Mouse (Mus musculus) limb, embryonic 11.5 days (tissue): ENCODE measurements around the gene Kcnc3. TPM values are rescaled to one million over a fixed set of nuclear protein-coding genes. Genes with fewer than 3 reads are reported as not detected.

Experiments
- ATAC-seq: fragments of 200-750 bp; cut with Nextera tagmentation; 2 replicates; pipeline ENCODE4 v1.8.0; 2017; ENCODE audit warnings: low read depth; ENCODE audit not compliant: insufficient number of reproducible peaks, low FRiP score, low TSS enrichment
- DNase-seq: peaks from one replicate; pipeline ENCODE4 v3.0.0-alpha.2; 2015; ENCODE audit warnings: low spot score
- H3K27ac ChIP-seq: fragments of 300-500 bp; sonication (generic); replicated peaks from 2 replicates; pipeline ENCODE4 v1.5.1; 2014; ENCODE audit warnings: low read depth, mild to moderate bottlenecking, low read length
- H3K27me3 ChIP-seq: fragments of 300-500 bp; sonication (generic); 2 replicates; pipeline ENCODE4 v1.6.1; 2014; ENCODE audit warnings: mild to moderate bottlenecking, low read length, mixed read lengths; ENCODE audit not compliant: control insufficient read depth, insufficient read depth
- H3K36me3 ChIP-seq: fragments of 300-500 bp; sonication (generic); 2 replicates; pipeline ENCODE4 v1.6.1; 2014; ENCODE audit warnings: mild to moderate bottlenecking, low read length, moderate library complexity, mixed read lengths; ENCODE audit not compliant: control insufficient read depth, insufficient read depth
- H3K4me1 ChIP-seq: fragments of 300-500 bp; sonication (generic); 2 replicates; pipeline ENCODE4 v1.6.1; 2014; ENCODE audit warnings: low read length, mixed read lengths; ENCODE audit not compliant: control insufficient read depth, insufficient read depth
- H3K4me2 ChIP-seq: fragments of 300-500 bp; sonication (generic); 2 replicates; pipeline ENCODE4 v1.6.1; 2014; ENCODE audit warnings: low read depth, mild to moderate bottlenecking, moderate library complexity; ENCODE audit not compliant: severe bottlenecking
- H3K4me3 ChIP-seq: fragments of 300-500 bp; sonication (generic); 2 replicates; pipeline ENCODE4 v1.5.1; 2014; ENCODE audit warnings: low read depth, low read length
- H3K9ac ChIP-seq: fragments of 300-500 bp; sonication (generic); 2 replicates; pipeline ENCODE4 v1.6.1; 2014; ENCODE audit warnings: mild to moderate bottlenecking, low read length
- H3K9me3 ChIP-seq: fragments of 300-500 bp; sonication (generic); 2 replicates; pipeline ENCODE4 v1.6.1; 2016; ENCODE audit warnings: low read length; ENCODE audit not compliant: control insufficient read depth
- WGBS: fragments of 180-500 bp; shearing (Covaris S2); extraction: QIAGEN DNeasy Blood & Tissue Kit; methylation state at CpG from one replicate; pipeline ENCODE4 v1.1.7; 2014; 5-methylcytosine and 5-hydroxymethylcytosine counted together
- polyA plus RNA-seq: library from polyadenylated mRNA; unstranded; fragments of >200 nt; fragmentation: Nextera tagmentation; extraction: Ambion mirVana; gene quantifications from 2 replicates; pipeline ENCODE4 v1.2.1, GENCODE M21; 2014

Gene Kcnc3
- 0.31 and 0.36 TPM in 2 replicates for polyA plus RNA-seq

GRCm38 (mm10) chr7:44590402-44591347 lies at the start of gene Kcnc3:
Kcnc3 (plus strand) TSS chr7:44590664.
- H3K9me3 ChIP-seq = no peaks in the 10 kb centered on the region
- under 1% methylated on average over 77 of the region's 80 CpGs for WGBS
- peak; percentile 89 for ATAC-seq
- peaks cover 15% of the 10 kb centered on the region; the same call in 1 of the 2 replicates for H3K4me1 ChIP-seq
- H3K9ac ChIP-seq = no peak within 1 kb of the TSS; the same call in 1 of the 2 replicates
- peak within 1 kb of the TSS; percentile 98 for H3K4me2 ChIP-seq
- peaks cover 69% of the 10 kb centered on the region for H3K27me3 ChIP-seq
- H3K27ac ChIP-seq = no peak within 1 kb of the TSS
- peak within 1 kb of the TSS; percentile 47 for H3K4me3 ChIP-seq
- DNase-seq = peak; percentile 93
- no peaks in the 10 kb centered on the region for H3K36me3 ChIP-seq

GRCm38 (mm10) chr7:44542555-44542954 lies 47.9 kb upstream of the Kcnc3 start:
- H3K4me3 ChIP-seq = no peak overlapping the region
- H3K4me2 ChIP-seq = no peak overlapping the region
- H3K27ac ChIP-seq = no peak overlapping the region
- no peak overlapping the region for H3K9ac ChIP-seq
- H3K4me1 ChIP-seq = peaks cover 4% of the 10 kb centered on the region
- H3K36me3 ChIP-seq = peaks cover 44% of the 10 kb centered on the region
- H3K27me3 ChIP-seq = no peaks in the 10 kb centered on the region
- WGBS = 95% methylated on average over 11 of the region's 11 CpGs
- no peak for DNase-seq
- H3K9me3 ChIP-seq = no peaks in the 10 kb centered on the region
- ATAC-seq = no peak

GRCm38 (mm10) chr7:44543071-44543470 lies 47.4 kb upstream of the Kcnc3 start:
- WGBS = 79% methylated on average over 12 of the region's 12 CpGs
- Histone ChIP-seq H3K4me1 (peaks cover 7% of the 10 kb centered on the region), H3K9ac (no peak overlapping the region), H3K4me3 (no peak overlapping the region), H3K4me2 (no peak overlapping the region), H3K27ac (no peak overlapping the region; the same call in 1 of the 2 replicates), H3K9me3 (no peaks in the 10 kb centered on the region), H3K36me3 (peaks cover 41% of the 10 kb centered on the region), H3K27me3 (no peaks in the 10 kb centered on the region)
- ATAC-seq (no peak), DNase-seq (no peak)

- peaks cover 7% of the 10 kb centered on the region for H3K4me1 ChIP-seq
- H3K4me3 ChIP-seq = no peak overlapping the region
- no peaks in the 10 kb centered on the region for H3K9me3 ChIP-seq
- DNase-seq (no peak), ATAC-seq (no peak)
- no peak overlapping the region for H3K9ac ChIP-seq
- H3K4me2 ChIP-seq = no peak overlapping the region
- WGBS = over 99% methylated on average over 3 of the region's 3 CpGs
- peaks cover 30% of the 10 kb centered on the region for H3K36me3 ChIP-seq
- no peak overlapping the region for H3K27ac ChIP-seq
- no peaks in the 10 kb centered on the region for H3K27me3 ChIP-seq
Measured at GRCm38 (mm10) chr7:44546274-44546673, 44.2 kb upstream of the Kcnc3 start.

GRCm38 (mm10) chr7:44547041-44547440 lies 43.4 kb upstream of the Kcnc3 start:
- Histone ChIP-seq H3K4me3 (no peak overlapping the region), H3K27me3 (no peaks in the 10 kb centered on the region), H3K4me2 (peak overlapping the region; percentile 72), H3K9ac (no peak overlapping the region; the same call in 1 of the 2 replicates), H3K27ac (no peak overlapping the region), H3K9me3 (no peaks in the 10 kb centered on the region), H3K36me3 (peaks cover 30% of the 10 kb centered on the region), H3K4me1 (peaks cover 7% of the 10 kb centered on the region)
- 94% methylated on average over 13 of the region's 13 CpGs for WGBS
- ATAC-seq (no peak), DNase-seq (no peak)

- Histone ChIP-seq H3K9me3 (no peaks in the 10 kb centered on the region), H3K27me3 (no peaks in the 10 kb centered on the region), H3K36me3 (peaks cover 27% of the 10 kb centered on the region), H3K4me1 (peaks cover 7% of the 10 kb centered on the region), H3K9ac (peak overlapping the region; percentile 77), H3K4me3 (peak overlapping the region; percentile 65), H3K27ac (no peak overlapping the region), H3K4me2 (peak overlapping the region; percentile 72)
- ATAC-seq = no peak
- no peak for DNase-seq
- WGBS = 22% methylated on average over 5 of the region's 5 CpGs
Measured at GRCm38 (mm10) chr7:44547725-44548124, 42.7 kb upstream of the Kcnc3 start.

- WGBS = under 1% methylated on average over 43 of the region's 43 CpGs
- Histone ChIP-seq H3K9me3 (no peaks in the 10 kb centered on the region), H3K27me3 (no peaks in the 10 kb centered on the region), H3K4me3 (peak within 1 kb of the TSS; percentile 65), H3K36me3 (peaks cover 21% of the 10 kb centered on the region), H3K4me1 (peaks cover 10% of the 10 kb centered on the region), H3K27ac (no peak within 1 kb of the TSS; the same call in 1 of the 2 replicates), H3K9ac (peak within 1 kb of the TSS; percentile 77), H3K4me2 (peak within 1 kb of the TSS; percentile 72)
- DNase-seq = peak; percentile 100
- peak; percentile 92 for ATAC-seq
Measured at GRCm38 (mm10) chr7:44548497-44549087, 41.9 kb upstream of the Kcnc3 start, which contains the start of gene Pold1. Pold1 (minus strand) TSS chr7:44548849.

- 90% methylated on average over 23 of the region's 23 CpGs for WGBS
- Histone ChIP-seq H3K4me1 (peaks cover 10% of the 10 kb centered on the region), H3K36me3 (peaks cover 21% of the 10 kb centered on the region)
Measured at GRCm38 (mm10) chr7:44549621-44550408, 40.6 kb upstream of the Kcnc3 start.

More at GRCm38 (mm10) chr7:44549621-44550408, 40.6 kb upstream of the Kcnc3 start:
- H3K4me3 ChIP-seq = no peak overlapping the region
- no peaks in the 10 kb centered on the region for H3K9me3 ChIP-seq
- DNase-seq (no peak), ATAC-seq (no peak)
- H3K27me3 ChIP-seq = no peaks in the 10 kb centered on the region
- H3K27ac ChIP-seq = no peak overlapping the region
- H3K9ac ChIP-seq = no peak overlapping the region
- H3K4me2 ChIP-seq = no peak overlapping the region
